In the genomic region with DNA sequence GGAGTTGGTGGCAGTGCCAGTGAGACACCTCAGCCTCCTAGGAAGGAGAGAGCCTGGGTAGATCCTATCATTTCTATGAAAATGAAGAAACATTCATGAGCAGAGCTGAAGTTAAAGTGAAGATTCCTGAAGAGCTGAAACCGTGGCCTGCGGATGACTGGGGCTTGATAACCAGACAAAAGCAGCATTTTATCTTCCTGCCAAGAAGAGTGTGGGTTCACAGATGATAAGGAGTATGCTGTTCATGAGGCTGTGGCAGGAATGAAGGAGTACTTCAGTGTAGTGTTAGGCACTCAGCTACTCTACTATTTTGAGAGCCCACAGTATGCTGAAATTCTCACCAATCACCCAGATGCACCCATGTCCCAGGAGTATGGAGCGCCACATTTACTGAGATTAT, we compare ENCODE assay signal across 19 mouse cellular contexts. TPM values are rescaled to one million over a fixed set of nuclear protein-coding genes. Genes with fewer than 3 reads are reported as not detected.
A peak's percentile ranks its signal among the peaks of the same experiment; 100 is the strongest.
DNase-seq lines count a peak whose midpoint lies in the region; ATAC-seq and TF ChIP-seq lines count a peak whose summit lies in the region.
"Had no signal": no experiment of that assay in that cellular context is flagged by ENCODE, and none has a peak within 500 bp of the region (broad histone marks: within the 10 kb centered on the region; RNA-seq: fewer than 3 reads in every experiment).

No protein-coding gene starts in this region.

- peak; percentile 64 for DNase-seq in c-Kit-positive CD71-positive TER-119-negative erythroid progenitor cells, embryonic 14.5 days (ENCODE audit: low read depth)
- DNase-seq in c-Kit-positive CD71-positive TER-119-positive erythroid progenitor cells, embryonic 14.5 days (ENCODE audit: low spot score): peak; percentile 71
- DNase-seq in liver, embryonic 13.5 days: peak; percentile 51
- DNase-seq in liver, postnatal 0 days: no peak
- no peak for DNase-seq in gastrocnemius, postnatal 36 days
- DNase-seq in layer of hippocampus, adult 8-10 months (ENCODE audit: low spot score in 2 of 2): no peak
- no peak for DNase-seq in adrenal gland, adult (ENCODE audit: inconsistent age in 2 of 2, low spot score in 1 of 2)
- DNase-seq: adrenal gland, postnatal 10 days; cerebellum, adult 18-20 months; cerebellum, adult 9-11 months; cerebellum, postnatal 36 days; heart, adult 2 months; heart, postnatal 14 days had no signal

- ATAC-seq in liver, embryonic 13.5 days (ENCODE audit: low read depth): peak; percentile 97
- no peak for ATAC-seq in liver, postnatal 0 days
- ATAC-seq: forebrain, embryonic 13.5 days had no signal

- H3K36me3 ChIP-seq in liver, embryonic 13.5 days: no peaks in the 10 kb centered on the region
- H3K36me3 ChIP-seq in liver, postnatal 0 days (replicated peaks; ENCODE audit: insufficient read depth, low read length): no peaks in the 10 kb centered on the region
- H3K36me3 ChIP-seq: embryonic facial prominence, embryonic 13.5 days; heart, embryonic 15.5 days; hindbrain, embryonic 10.5 days had no signal

- no peaks in the 10 kb centered on the region for H3K27me3 ChIP-seq in liver, embryonic 13.5 days
- H3K27me3 ChIP-seq in liver, postnatal 0 days (ENCODE audit: insufficient read depth, low read length): no peaks in the 10 kb centered on the region
- H3K27me3 ChIP-seq: embryonic facial prominence, embryonic 13.5 days; forebrain, embryonic 13.5 days; heart, embryonic 15.5 days had no signal

- peak; percentile 50; the same call in 1 of the 2 replicates for TF ChIP-seq EP300 in liver, postnatal 0 days (IDR thresholded peaks at IDR 0.05; ENCODE audit: low read depth)

- no peak overlapping the region for H3K4me3 ChIP-seq in liver, embryonic 13.5 days (replicated peaks)
- no peak overlapping the region for H3K4me3 ChIP-seq in liver, postnatal 0 days (ENCODE audit: low read depth, low read length)
- H3K4me3 ChIP-seq: embryonic facial prominence, embryonic 13.5 days; forebrain, embryonic 13.5 days; heart, adult 2 months; heart, embryonic 15.5 days; hindbrain, embryonic 10.5 days had no signal

- H3K9ac ChIP-seq in liver, embryonic 13.5 days: no peak overlapping the region
- no peak overlapping the region for H3K9ac ChIP-seq in liver, postnatal 0 days (replicated peaks)
- H3K9ac ChIP-seq: embryonic facial prominence, embryonic 13.5 days; forebrain, embryonic 13.5 days; heart, embryonic 15.5 days; hindbrain, embryonic 14.5 days had no signal

- H3K27ac ChIP-seq in liver, embryonic 13.5 days: peak overlapping the region; percentile 53; the same call in 1 of the 2 replicates
- no peak overlapping the region for H3K27ac ChIP-seq in liver, postnatal 0 days (ENCODE audit: low read depth)
- H3K27ac ChIP-seq: embryonic facial prominence, embryonic 13.5 days; forebrain, embryonic 13.5 days; heart, adult 2 months; heart, embryonic 15.5 days; hindbrain, embryonic 10.5 days; hindbrain, embryonic 14.5 days had no signal

- no peak for TF ChIP-seq CTCF in liver, postnatal 0 days (IDR thresholded peaks at IDR 0.05; ENCODE audit: low read depth)

- 26% methylated on average over 3 of the region's 3 CpGs for WGBS in liver, embryonic 13.5 days (ENCODE audit: insufficient replicate concordance)
- WGBS in liver, postnatal 0 days (ENCODE audit: insufficient replicate concordance): 47% methylated on average over 3 of the region's 3 CpGs

- peak overlapping the region; percentile 32 for H3K4me2 ChIP-seq in liver, embryonic 13.5 days
- H3K4me2 ChIP-seq in liver, postnatal 0 days (ENCODE audit: low read depth, low read length): no peak overlapping the region
- H3K4me2 ChIP-seq: embryonic facial prominence, embryonic 13.5 days; forebrain, embryonic 13.5 days; heart, embryonic 11.5 days; heart, embryonic 15.5 days; hindbrain, embryonic 14.5 days had no signal

- H3K4me1 ChIP-seq in liver, embryonic 13.5 days (replicated peaks): peaks cover 22% of the 10 kb centered on the region
- H3K4me1 ChIP-seq in liver, postnatal 0 days (ENCODE audit: insufficient read depth): no peaks in the 10 kb centered on the region
- H3K4me1 ChIP-seq: forebrain, embryonic 13.5 days; heart, embryonic 15.5 days; hindbrain, embryonic 10.5 days had no signal

- intact Hi-C loops in gastrocnemius, postnatal 36 days (cut with DNase I): no loop called here

- no peaks in the 10 kb centered on the region for H3K9me3 ChIP-seq in liver, embryonic 13.5 days (replicated peaks)
- H3K9me3 ChIP-seq in liver, postnatal 0 days (ENCODE audit: low read length): no peaks in the 10 kb centered on the region
- H3K9me3 ChIP-seq: embryonic facial prominence, embryonic 13.5 days; forebrain, embryonic 13.5 days; heart, embryonic 15.5 days; hindbrain, embryonic 10.5 days had no signal

RNA-seq across cellular contexts. Expression of gene Rnf32, which starts 22.2 kb away (rescaled TPM):
- 0.23 and 0.29 TPM in 2 replicates for polyA plus RNA-seq in liver, embryonic 13.5 days (2015; fragmentation: Nextera tagmentation; extraction: Ambion mirVana)
- polyA plus RNA-seq in liver, postnatal 0 days (2015; fragmentation: Nextera tagmentation; extraction: Ambion mirVana): 0.06 and 0.13 TPM in 2 replicates
- total RNA-seq in gastrocnemius, postnatal 36 days (2021): 1 to 10 TPM in 1 of 2 experiments, under 1 TPM in 1; 0.86 to 1.4 TPM
- 10 to 100 TPM; 15.5 to 30.5 (median 20.8) TPM for total RNA-seq in layer of hippocampus, adult 8-10 months (2022)

Comparison
In these comparisons a context has a peak if more than half of its experiments do, and no peak if none do; other contexts are left out.
1. DNase-seq: peak in c-Kit-positive CD71-positive TER-119-negative erythroid progenitor cells, embryonic 14.5 days (single experiment), c-Kit-positive CD71-positive TER-119-positive erythroid progenitor cells, embryonic 14.5 days (single experiment) and liver, embryonic 13.5 days (single experiment); none in liver, postnatal 0 days (single experiment), gastrocnemius, postnatal 36 days (0 of 2), layer of hippocampus, adult 8-10 months (0 of 2) and adrenal gland, adult (0 of 2).
2. RNA of gene Rnf32, which starts 22.2 kb away (total RNA-seq): 15.5 to 30.5 TPM in layer of hippocampus, adult 8-10 months; 0.86 to 1.4 TPM in gastrocnemius, postnatal 36 days; every median in the first group is over 4 times any median in the second.